Mouse (Mus musculus) spleen, adult 2 months (tissue): ENCODE measurements at regions not wholly inside any gene's neighbourhood (a gene's known extent, or its start where the extent isn't known, plus 50 kb on each side); places are given as distances from the start of the nearest gene placed in this dataset.

Source experiments
- CTCF ChIP-seq: fragments of 200-500 bp; IDR thresholded peaks from 2 replicates; pipeline ENCODE4 v1.5.1; 2011; ENCODE audit warnings: mild to moderate bottlenecking, inconsistent platforms; ENCODE audit not compliant: insufficient read depth, insufficient read length, insufficient replicate concordance; ENCODE audit errors: extremely low read depth
- POLR2A ChIP-seq: fragments of 200-500 bp; IDR thresholded peaks from 2 replicates; pipeline ENCODE4 v1.6.1; 2011; ENCODE audit warnings: low read depth, low read length, inconsistent platforms

DNA sequence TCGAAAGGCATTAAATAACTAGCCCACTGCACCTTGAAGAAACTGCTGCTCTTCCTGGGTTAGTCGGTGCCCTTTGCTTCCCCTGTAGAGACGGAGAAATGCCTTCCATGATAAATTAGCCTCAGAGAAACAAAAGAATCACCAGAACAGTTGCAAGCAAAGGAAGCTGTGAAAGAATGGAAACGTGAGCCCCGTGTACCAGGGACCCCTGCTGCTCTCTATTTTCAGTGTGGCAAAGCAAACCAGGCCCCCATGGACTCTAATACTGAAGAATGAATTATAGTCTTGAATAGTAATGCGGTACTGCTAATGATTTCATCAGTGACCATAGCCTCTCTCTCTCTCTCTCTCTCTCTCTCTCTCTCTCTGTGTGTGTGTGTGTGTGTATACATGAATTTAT lies 372.1 kb upstream of the Pmfbp1 start:
- TF ChIP-seq CTCF (no peak), POLR2A (no peak)
